Mouse (Mus musculus): ENCODE results near the gene Zfyve21. TPM values are rescaled to one million over a fixed set of nuclear protein-coding genes. Genes with fewer than 3 reads are reported as not detected.
A peak's percentile ranks its signal among the peaks of the same experiment; 100 is the strongest.

Zfyve21 gene
- polyA plus RNA-seq, 2 experiments from 2014 or later = 3.4 to 3.5 TPM

DNA sequence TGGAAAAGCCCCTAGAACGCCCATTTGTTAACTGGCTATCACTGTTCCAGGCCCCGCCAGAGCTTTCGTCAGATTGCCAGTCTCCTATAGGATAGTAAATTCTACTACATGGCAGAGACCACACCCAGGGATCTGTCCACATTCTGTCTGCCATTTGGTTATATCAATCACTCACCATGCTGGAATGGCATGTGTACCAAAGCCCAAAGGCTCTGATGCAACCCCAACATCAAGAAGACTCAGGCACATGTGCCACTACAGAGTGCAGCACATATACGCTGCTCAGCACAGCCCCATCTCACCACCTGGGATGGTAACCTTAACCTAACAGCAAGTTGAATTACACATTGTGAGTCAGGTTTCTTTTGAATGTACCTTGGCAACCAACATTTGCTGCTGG lies 32.0 kb downstream of the Zfyve21 start:
- ATAC-seq = no peak

GRCm38 (mm10) chr12:111846815-111847214 lies 32.8 kb downstream of the Zfyve21 start:
- no peak for ATAC-seq

DNA sequence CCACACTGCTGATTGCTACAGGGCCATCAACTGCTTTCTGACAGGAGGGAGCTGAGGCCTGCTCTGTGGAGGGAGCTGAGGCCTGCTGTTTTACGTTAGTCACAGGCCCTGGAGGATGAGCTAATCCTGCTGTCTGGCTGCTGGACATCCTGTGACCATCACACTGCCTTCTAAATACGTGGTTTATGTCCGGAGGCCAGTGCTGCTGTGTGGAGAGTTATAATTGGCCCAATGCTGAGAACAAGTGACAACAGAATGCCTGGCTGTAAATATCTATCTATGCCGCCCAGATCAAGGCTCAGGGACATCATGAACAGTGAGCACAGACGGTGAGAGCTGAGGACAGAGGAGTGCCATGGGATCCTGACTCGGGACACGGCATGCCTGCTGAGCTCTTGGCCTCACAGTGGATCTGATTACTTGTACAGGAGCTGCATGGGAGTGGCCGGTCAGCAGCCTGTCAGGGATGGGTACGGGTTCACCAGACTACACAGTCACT lies 34.4 kb downstream of the Zfyve21 start:
- no peak for ATAC-seq

DNA sequence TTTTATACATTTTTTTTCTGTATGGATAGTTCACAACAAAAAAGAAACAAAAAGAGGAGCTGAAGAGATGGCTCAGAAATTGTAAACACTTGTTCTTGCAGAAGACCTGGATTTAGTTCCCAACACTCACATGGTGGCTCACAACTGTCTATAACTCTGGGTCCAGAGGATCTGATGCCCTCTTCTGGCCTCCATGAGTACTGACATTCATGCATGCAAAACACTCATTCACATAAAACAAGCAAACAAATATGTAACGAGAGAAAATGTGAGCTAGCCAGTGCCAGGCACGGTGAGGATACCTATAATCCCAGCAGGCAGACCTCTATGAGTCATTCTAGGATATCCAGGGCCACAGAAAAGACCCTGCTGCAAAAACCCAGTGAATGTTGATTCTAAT lies 37.3 kb downstream of the Zfyve21 start:
- ATAC-seq = no peak

- peak; percentile 44 for ATAC-seq
These were observed 37.8 kb downstream of the Zfyve21 start for GRCm38 (mm10) chr12:111851745-111852144.

GRCm38 (mm10) chr12:111853011-111853436 lies 39.1 kb downstream of the Zfyve21 start:
- peak; percentile 41 for ATAC-seq

DNA sequence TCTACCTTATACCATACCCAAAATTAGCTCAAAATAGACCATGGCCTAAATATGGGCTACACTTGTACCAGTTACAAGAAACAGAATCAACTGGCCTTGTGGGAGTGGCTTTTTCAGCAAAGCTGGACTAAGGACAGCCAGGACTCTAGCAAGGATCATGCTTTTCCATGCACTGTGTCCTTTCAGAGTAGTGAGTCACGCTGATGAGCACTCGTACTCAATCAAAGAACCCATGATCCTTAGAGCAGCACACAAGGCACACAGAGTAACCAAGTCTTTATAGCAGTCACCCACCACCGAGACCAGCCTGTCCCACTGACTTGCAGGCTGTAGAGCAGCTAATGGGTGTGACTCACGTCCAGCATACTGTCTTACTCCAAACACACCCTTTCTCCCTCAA lies 39.6 kb downstream of the Zfyve21 start:
- ATAC-seq = no peak

DNA sequence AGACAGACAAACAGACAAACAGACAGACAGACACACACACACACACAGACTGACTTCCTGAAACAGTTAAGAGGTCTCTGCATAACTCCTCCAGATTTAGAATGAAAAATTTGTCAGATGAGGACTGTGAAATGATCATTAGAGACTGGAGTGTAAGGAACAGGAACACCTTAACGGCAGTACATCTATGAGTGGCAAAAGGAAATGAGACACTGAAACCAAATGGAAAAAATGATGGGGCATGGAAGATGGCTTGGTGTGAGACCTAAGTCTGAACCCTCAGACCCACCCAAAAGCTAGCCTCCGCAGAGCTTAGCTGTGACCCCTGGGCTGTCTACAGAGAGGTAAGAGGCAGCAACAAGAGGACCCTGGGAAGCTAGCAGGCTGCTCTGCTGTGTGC lies 41.5 kb downstream of the Zfyve21 start:
- peak; percentile 37 for ATAC-seq

GRCm38 (mm10) chr12:111864206-111864824 lies 50.3 kb downstream of the Zfyve21 start:
- no peak for ATAC-seq

DNA sequence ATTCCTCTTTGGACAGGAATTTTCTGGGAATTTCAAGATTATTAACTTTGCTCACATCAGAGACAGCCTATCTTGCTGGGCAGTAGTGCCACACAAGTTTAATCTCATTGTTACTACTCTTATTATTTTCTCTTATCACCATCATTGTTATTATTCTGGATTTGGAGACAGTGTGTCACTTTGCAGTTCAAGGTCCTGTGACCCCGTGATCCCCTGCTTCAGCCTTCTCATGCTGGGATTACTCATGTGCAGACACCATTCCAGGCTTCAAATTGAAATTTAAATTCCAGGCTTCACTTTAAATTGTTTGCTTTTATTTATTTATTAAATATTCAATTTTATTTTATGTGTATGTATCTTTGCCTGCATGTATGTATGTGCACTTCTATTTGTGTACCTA lies 55.8 kb downstream of the Zfyve21 start:
- ATAC-seq = no peak

GRCm38 (mm10) chr12:111870811-111871210 lies 56.8 kb downstream of the Zfyve21 start:
- ATAC-seq = no peak

DNA sequence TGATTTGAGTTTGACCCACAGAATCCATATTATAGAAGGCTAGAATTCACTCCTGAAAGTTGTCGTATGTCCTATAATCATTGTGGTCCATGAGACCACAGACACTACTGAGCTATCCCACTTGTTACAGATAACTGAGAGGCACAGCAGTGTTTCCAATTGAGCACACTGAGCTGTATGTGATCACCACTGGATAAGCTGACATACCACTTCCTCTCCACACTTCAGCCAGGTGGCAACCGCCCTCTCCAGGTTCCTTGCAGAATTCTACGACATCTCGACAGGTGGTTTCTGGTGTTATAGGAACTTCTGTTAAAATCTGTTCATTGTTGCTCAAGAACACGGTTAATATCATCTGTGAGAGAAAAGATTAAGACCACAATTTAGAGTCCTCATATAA lies 58.1 kb downstream of the Zfyve21 start:
- no peak for ATAC-seq

GRCm38 (mm10) chr12:111874601-111875140 lies 60.7 kb downstream of the Zfyve21 start:
- ATAC-seq = no peak

DNA sequence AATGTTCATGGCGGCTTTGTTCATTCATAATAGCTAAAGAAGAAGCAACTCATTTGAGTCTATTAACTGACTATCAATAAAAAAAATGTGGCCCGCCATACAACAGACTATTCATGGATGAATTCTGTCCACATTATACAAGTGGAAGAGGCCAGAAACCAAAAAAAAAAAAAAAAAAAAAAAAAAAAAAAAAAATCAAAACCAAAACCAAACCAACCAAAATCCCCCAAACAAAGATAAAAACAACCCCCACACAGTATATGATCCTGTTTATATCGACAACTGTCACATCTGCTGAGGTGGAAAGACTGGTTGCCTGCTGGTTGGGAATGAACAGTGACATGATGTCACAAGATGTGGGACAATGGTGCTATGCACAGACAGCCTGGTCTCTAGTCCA lies 61.5 kb downstream of the Zfyve21 start:
- ATAC-seq = no peak

- peak; percentile 75 for ATAC-seq
These were observed 64.2 kb downstream of the Zfyve21 start for GRCm38 (mm10) chr12:111878213-111878612.

Other genes with a start within 250 kb of the Zfyve21 start
- 10 to 100 TPM; 29.0 to 31.8 TPM for gene Mark3, start 239.6 kb upstream of the Zfyve21 start, polyA plus RNA-seq (2017; shearing (Covaris generic))
- 10 to 100 TPM; 21.3 to 26.2 TPM for gene Ckb, start 141.8 kb upstream of the Zfyve21 start, polyA plus RNA-seq (2017; shearing (Covaris generic))
- 1 to 10 TPM; 2.7 to 4.3 TPM for gene Trmt61a, start 136.1 kb upstream of the Zfyve21 start, polyA plus RNA-seq (2017; shearing (Covaris generic))
- gene Bag5, start 100.9 kb upstream of the Zfyve21 start, polyA plus RNA-seq (2017; shearing (Covaris generic)) = 10 to 100 TPM; 30.2 to 32.4 TPM
- gene Apopt1, start 100.9 kb upstream of the Zfyve21 start, polyA plus RNA-seq (2017; shearing (Covaris generic)) = 10 to 100 TPM; 72.7 to 78.9 TPM
- 10 to 100 TPM; 14.7 to 17.6 TPM for gene Klc1, start 55.3 kb upstream of the Zfyve21 start, polyA plus RNA-seq (2017; shearing (Covaris generic))
- gene Xrcc3, start 297 bp upstream of the Zfyve21 start, polyA plus RNA-seq (2017; shearing (Covaris generic)) = 1 to 10 TPM; 4.0 to 5.6 TPM
- 10 to 100 TPM in 1 of 2 experiments, 1 to 10 TPM in 1; 8.0 to 10.3 TPM for gene Ppp1r13b, start 93.9 kb downstream of the Zfyve21 start, polyA plus RNA-seq (2017; shearing (Covaris generic))
- gene Atp5mpl, start 152.8 kb downstream of the Zfyve21 start, polyA plus RNA-seq (2017; shearing (Covaris generic)) = 100 to 1,000 TPM; 262 to 349 TPM
- not detected for gene Tdrd9, start 157.4 kb downstream of the Zfyve21 start, polyA plus RNA-seq (2017; shearing (Covaris generic))
- gene Rd3l, start 167.1 kb downstream of the Zfyve21 start, polyA plus RNA-seq (2017; shearing (Covaris generic)) = not detected